Mouse (Mus musculus): ENCODE measurements at regions not wholly inside any gene's neighbourhood (a gene's known extent, or its start where the extent isn't known, plus 50 kb on each side); places are given as distances from the start of the nearest gene placed in this dataset.

GRCm38 (mm10) chr1:92726341-92726740 is 77.7 kb upstream of the Otos start:
- no peak for TF ChIP-seq GATA1 (IDR thresholded peaks at IDR 0.05; ENCODE audit: borderline replicate concordance, low read length)
- TF ChIP-seq FLI1 (IDR thresholded peaks at IDR 0.05; ENCODE audit: low read length), result no peak
